Mouse (Mus musculus): ENCODE measurements around the gene 4930548H24Rik. TPM values are rescaled to one million over a fixed set of nuclear protein-coding genes. Genes with fewer than 3 reads are reported as not detected.

4930548H24Rik gene
- not detected in 2 replicates for polyA plus RNA-seq (2015; fragmentation: Nextera tagmentation; extraction: Ambion mirVana)

DNA sequence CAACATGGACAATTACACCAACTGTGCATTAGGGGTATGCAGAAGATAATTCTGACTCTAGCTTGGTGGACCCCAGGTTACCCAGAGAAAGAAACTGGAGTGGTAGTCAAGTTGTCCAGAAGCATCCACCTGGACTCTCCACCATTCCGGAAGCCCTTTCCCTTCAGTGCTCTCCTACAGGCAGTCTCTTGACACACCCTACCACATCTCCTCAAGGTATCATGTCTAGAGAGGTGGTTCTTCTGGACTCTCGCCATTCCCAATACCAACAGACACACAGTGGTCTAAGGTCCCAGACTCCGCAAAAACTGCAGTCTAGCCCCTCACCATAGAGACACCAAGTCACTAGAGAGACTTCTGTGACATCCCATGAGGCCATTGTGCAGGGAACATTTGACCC, at the start of gene 4930548H24Rik:
4930548H24Rik (plus strand) TSS at position 301 of the 400 bp plus-strand sequence.
- TF ChIP-seq EP300 (IDR thresholded peaks at IDR 0.05; ENCODE audit: low read depth) (no peak), CTCF (IDR thresholded peaks at IDR 0.05; ENCODE audit: low read depth) (no peak)
- Histone ChIP-seq H3K4me3 (ENCODE audit: low read depth, low read length) (no peak within 1 kb of the TSS), H3K27me3 (ENCODE audit: insufficient read depth, low read length) (no peaks in the 10 kb centered on the region), H3K27ac (ENCODE audit: low read depth) (no peak within 1 kb of the TSS), H3K9ac (replicated peaks) (no peak within 1 kb of the TSS), H3K4me1 (ENCODE audit: insufficient read depth) (no peaks in the 10 kb centered on the region), H3K9me3 (ENCODE audit: low read length) (no peaks in the 10 kb centered on the region), H3K4me2 (ENCODE audit: low read depth, low read length) (no peak within 1 kb of the TSS), H3K36me3 (replicated peaks; ENCODE audit: insufficient read depth, low read length) (peaks cover 12% of the 10 kb centered on the region; the same call in 1 of the 2 replicates)
- 83% methylated on average over 3 of the region's 3 CpGs for WGBS (ENCODE audit: insufficient replicate concordance)
- no peak for DNase-seq
- ATAC-seq, result no peak

DNA sequence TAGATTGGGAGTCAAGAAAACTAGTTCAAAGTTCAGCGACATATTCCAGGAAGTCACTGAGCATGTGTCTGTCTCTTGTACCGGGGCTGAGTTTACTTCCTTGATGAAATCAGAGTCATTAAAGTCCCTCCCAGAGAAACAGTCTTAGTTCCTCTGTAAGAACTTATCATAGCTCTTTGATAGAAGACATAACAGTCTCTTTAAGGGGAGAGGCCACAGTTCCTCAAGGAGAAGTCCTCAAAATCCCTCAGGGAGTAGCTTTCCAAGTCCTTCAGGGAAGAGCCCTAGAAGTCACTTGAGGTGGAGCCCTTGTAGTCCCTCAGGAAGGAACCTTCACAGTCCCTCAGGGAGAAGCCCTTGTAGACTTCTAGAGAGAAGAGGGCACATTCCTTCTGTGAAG, 34.2 kb upstream of the 4930548H24Rik start:
- peak overlapping the region; percentile 77; the same call in 1 of the 2 replicates for H3K4me2 ChIP-seq (ENCODE audit: low read depth, low read length)
- no peak for ATAC-seq
- 42% methylated on average over 2 of the region's 2 CpGs for WGBS (ENCODE audit: insufficient replicate concordance)

DNA sequence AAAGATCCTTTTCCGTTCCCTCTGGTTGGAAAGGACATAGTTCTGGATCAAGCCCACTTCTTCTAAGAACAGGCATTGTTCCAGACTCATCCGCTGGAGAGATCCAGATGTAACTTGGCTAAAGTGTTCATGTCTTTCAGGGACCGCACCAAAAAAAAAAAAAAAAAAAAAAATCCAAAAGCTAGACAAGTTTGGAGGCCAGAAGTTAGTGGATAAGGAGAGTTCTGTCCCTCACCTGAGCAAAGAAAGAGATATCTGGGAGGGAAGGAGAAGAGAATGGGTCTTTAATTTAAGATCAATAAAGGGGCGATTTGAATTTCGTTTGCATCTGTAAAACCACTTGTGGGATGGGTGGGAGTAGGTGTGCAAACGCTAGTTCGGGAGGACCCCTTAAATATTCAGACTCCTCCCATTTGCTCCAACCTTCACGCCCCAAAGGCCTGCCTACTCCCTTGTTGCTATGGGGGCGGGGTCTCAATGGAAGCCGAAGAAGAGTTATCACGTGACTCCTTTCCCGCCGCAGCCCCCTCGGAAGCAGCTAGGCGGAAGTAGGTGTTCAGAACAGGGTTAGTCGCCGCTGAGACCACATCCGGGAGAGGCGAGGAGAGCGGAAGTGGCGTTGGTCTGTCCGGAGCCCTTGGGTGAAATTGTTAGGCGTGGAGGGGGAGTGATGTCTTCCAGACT, 33.5 kb upstream of the 4930548H24Rik start, which contains the start of gene Zfp512:
Zfp512 (plus strand) TSS at position 554 of the 684 bp plus-strand sequence.
- TF ChIP-seq CTCF (IDR thresholded peaks at IDR 0.05; ENCODE audit: low read depth) (0 out of 2 replicates have a peak, but pooled peaks have one; percentile 6), EP300 (IDR thresholded peaks at IDR 0.05; ENCODE audit: low read depth) (peak; percentile 42; the same call in 1 of the 2 replicates)
- Histone ChIP-seq H3K36me3 (replicated peaks; ENCODE audit: insufficient read depth, low read length) (no peaks in the 10 kb centered on the region), H3K9ac (replicated peaks) (peak within 1 kb of the TSS; percentile 69), H3K27ac (ENCODE audit: low read depth) (peak within 1 kb of the TSS; percentile 31), H3K4me3 (ENCODE audit: low read depth, low read length) (peak within 1 kb of the TSS; percentile 60), H3K4me2 (ENCODE audit: low read depth, low read length) (peak within 1 kb of the TSS; percentile 77), H3K27me3 (ENCODE audit: insufficient read depth, low read length) (no peaks in the 10 kb centered on the region), H3K4me1 (ENCODE audit: insufficient read depth) (peaks cover 18% of the 10 kb centered on the region), H3K9me3 (ENCODE audit: low read length) (no peaks in the 10 kb centered on the region)
- WGBS (ENCODE audit: insufficient replicate concordance), result 8% methylated on average over 23 of the region's 23 CpGs
- DNase-seq (peak; percentile 93), ATAC-seq (peak; percentile 98)

More for the DNA sequence above, 34.2 kb upstream of the 4930548H24Rik start:
- H3K9me3 ChIP-seq (ENCODE audit: low read length), result no peaks in the 10 kb centered on the region
- no peaks in the 10 kb centered on the region for H3K36me3 ChIP-seq (replicated peaks; ENCODE audit: insufficient read depth, low read length)
- DNase-seq, result no peak
- peak overlapping the region; percentile 18 for H3K27ac ChIP-seq (ENCODE audit: low read depth)
- H3K4me1 ChIP-seq (ENCODE audit: insufficient read depth), result peaks cover 18% of the 10 kb centered on the region
- H3K4me3 ChIP-seq (ENCODE audit: low read depth, low read length), result no peak overlapping the region
- no peak overlapping the region for H3K9ac ChIP-seq (replicated peaks)
- H3K27me3 ChIP-seq (ENCODE audit: insufficient read depth, low read length), result no peaks in the 10 kb centered on the region
- TF ChIP-seq CTCF (IDR thresholded peaks at IDR 0.05; ENCODE audit: low read depth), result no peak
- TF ChIP-seq EP300 (IDR thresholded peaks at IDR 0.05; ENCODE audit: low read depth), result no peak

- Histone ChIP-seq H3K9ac (replicated peaks) (peak overlapping the region; percentile 69), H3K36me3 (replicated peaks; ENCODE audit: insufficient read depth, low read length) (no peaks in the 10 kb centered on the region), H3K9me3 (ENCODE audit: low read length) (no peaks in the 10 kb centered on the region), H3K4me3 (ENCODE audit: low read depth, low read length) (peak overlapping the region; percentile 60), H3K27ac (ENCODE audit: low read depth) (peak overlapping the region; percentile 31; the same call in 1 of the 2 replicates), H3K4me1 (ENCODE audit: insufficient read depth) (peaks cover 18% of the 10 kb centered on the region), H3K27me3 (ENCODE audit: insufficient read depth, low read length) (no peaks in the 10 kb centered on the region), H3K4me2 (ENCODE audit: low read depth, low read length) (peak overlapping the region; percentile 77)
- TF ChIP-seq CTCF (IDR thresholded peaks at IDR 0.05; ENCODE audit: low read depth), result no peak
- no peak for TF ChIP-seq EP300 (IDR thresholded peaks at IDR 0.05; ENCODE audit: low read depth)
- DNase-seq, result no peak
- ATAC-seq, result peak; percentile 50
- under 1% methylated on average over 11 of the region's 11 CpGs for WGBS (ENCODE audit: insufficient replicate concordance)
These were observed 33.0 kb upstream of the 4930548H24Rik start for GRCm38 (mm10) chr5:31452562-31452878.

DNA sequence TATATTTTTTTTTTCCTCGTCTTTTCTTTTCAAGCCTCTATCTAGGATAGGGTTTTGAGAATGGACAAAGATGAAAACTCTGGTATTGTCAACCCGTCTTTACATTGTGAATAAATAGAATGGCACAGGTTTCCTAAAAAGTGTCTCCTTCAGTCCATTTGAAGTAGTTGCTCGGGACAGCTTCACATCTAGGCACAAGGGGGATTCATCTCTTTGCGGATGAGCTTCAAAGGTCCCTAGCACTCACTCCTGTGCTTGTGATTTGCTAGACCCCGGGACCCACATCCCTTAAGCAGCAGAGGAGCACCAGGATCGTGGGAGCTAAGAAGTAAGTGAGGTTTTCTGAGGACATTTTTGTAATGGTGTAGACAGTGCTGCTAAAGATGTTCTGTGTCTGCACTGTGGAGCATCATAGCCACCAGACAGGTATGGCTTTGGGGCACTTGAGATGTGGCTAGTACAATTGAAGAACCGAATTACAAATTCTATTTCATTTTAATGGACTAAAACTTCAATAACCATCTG, 32.6 kb upstream of the 4930548H24Rik start:
- Histone ChIP-seq H3K4me2 (ENCODE audit: low read depth, low read length) (peak overlapping the region; percentile 77), H3K4me1 (ENCODE audit: insufficient read depth) (peaks cover 18% of the 10 kb centered on the region), H3K27ac (ENCODE audit: low read depth) (peak overlapping the region; percentile 31; the same call in 1 of the 2 replicates), H3K36me3 (replicated peaks; ENCODE audit: insufficient read depth, low read length) (no peaks in the 10 kb centered on the region), H3K4me3 (ENCODE audit: low read depth, low read length) (peak overlapping the region; percentile 60), H3K9me3 (ENCODE audit: low read length) (no peaks in the 10 kb centered on the region), H3K9ac (replicated peaks) (peak overlapping the region; percentile 69), H3K27me3 (ENCODE audit: insufficient read depth, low read length) (no peaks in the 10 kb centered on the region)
- ATAC-seq (no peak), DNase-seq (no peak)
- WGBS (ENCODE audit: insufficient replicate concordance), result 9% methylated on average over 7 of the region's 7 CpGs
- no peak for TF ChIP-seq EP300 (IDR thresholded peaks at IDR 0.05; ENCODE audit: low read depth)
- TF ChIP-seq CTCF (IDR thresholded peaks at IDR 0.05; ENCODE audit: low read depth), result no peak

GRCm38 (mm10) chr5:31467798-31468197, 17.7 kb upstream of the 4930548H24Rik start:
- no peak overlapping the region for H3K4me2 ChIP-seq (ENCODE audit: low read depth, low read length)
- ATAC-seq (peak; percentile 69), DNase-seq (peak; percentile 25)
- WGBS (ENCODE audit: insufficient replicate concordance), result 66% methylated on average over 3 of the region's 3 CpGs
- no peak overlapping the region for H3K4me3 ChIP-seq (ENCODE audit: low read depth, low read length)
- H3K4me1 ChIP-seq (ENCODE audit: insufficient read depth), result no peaks in the 10 kb centered on the region; the same call in 1 of the 2 replicates
- no peak overlapping the region for H3K9ac ChIP-seq (replicated peaks)
- TF ChIP-seq CTCF (IDR thresholded peaks at IDR 0.05; ENCODE audit: low read depth) (no peak), EP300 (IDR thresholded peaks at IDR 0.05; ENCODE audit: low read depth) (no peak; the same call in 1 of the 2 replicates)
- H3K27ac ChIP-seq (ENCODE audit: low read depth), result peak overlapping the region; percentile 48; the same call in 1 of the 2 replicates
- H3K36me3 ChIP-seq (replicated peaks; ENCODE audit: insufficient read depth, low read length), result peaks cover 36% of the 10 kb centered on the region
- H3K27me3 ChIP-seq (ENCODE audit: insufficient read depth, low read length), result no peaks in the 10 kb centered on the region
- H3K9me3 ChIP-seq (ENCODE audit: low read length), result no peaks in the 10 kb centered on the region
